Mouse (Mus musculus) E14TG2a.4 (cell line): ENCODE results near the gene Rangap1.

Experiments
- CTCF ChIP-seq: conservative IDR thresholded peaks from 2 replicates; pipeline ENCODE4 v1.5.1; 2014; ENCODE audit warnings: low read length
- NANOG ChIP-seq: IDR thresholded peaks from 2 replicates; pipeline ENCODE4 v1.6.1; 2014; ENCODE audit warnings: borderline replicate concordance, low read length, mixed read lengths

GRCm38 (mm10) chr15:81722361-81722760, 23.0 kb downstream of the Rangap1 start:
- TF ChIP-seq CTCF (no peak), NANOG (no peak)
